Mouse (Mus musculus) bone marrow macrophage, adult 2 months (primary cell): ENCODE results near the gene Gfm2. TPM values are rescaled to one million over a fixed set of nuclear protein-coding genes. Genes with fewer than 3 reads are reported as not detected.
"Not testable (repeated sequence)": the region's sequence is repeated elsewhere in the genome, so short reads cannot be mapped to it uniquely, and the experiment has no call there.

Experiments
- H3K27ac ChIP-seq: 2 replicates; pipeline ENCODE4 v1.5.1; 2012; ENCODE audit warnings: low read depth, low read length; ENCODE audit not compliant: insufficient read depth
- H3K4me1 ChIP-seq: 2 replicates; pipeline ENCODE4 v1.6.1; 2012; ENCODE audit warnings: low read length; ENCODE audit not compliant: control insufficient read depth, insufficient read depth
- H3K4me3 ChIP-seq: 2 replicates; pipeline ENCODE4 v1.5.1; 2012; ENCODE audit warnings: mild to moderate bottlenecking, low read length, moderate library complexity; ENCODE audit not compliant: insufficient read depth
- CTCF ChIP-seq: IDR thresholded peaks from 2 replicates; pipeline ENCODE4 v1.5.1; 2012; ENCODE audit warnings: low read depth, mild to moderate bottlenecking, low read length, moderate library complexity
- POLR2A ChIP-seq: IDR thresholded peaks from 2 replicates; pipeline ENCODE4 v1.6.1; 2012; ENCODE audit warnings: mild to moderate bottlenecking, low read depth, low read length, borderline replicate concordance
- polyA plus RNA-seq: library from polyadenylated mRNA; stranded (reverse); fragments of >200 nt; gene quantifications from 2 replicates; pipeline ENCODE4 v1.2.4, GENCODE M21; 2012; ENCODE audit not compliant: missing spikeins, insufficient read depth, insufficient read length

Gene Gfm2
- polyA plus RNA-seq: 20.0 and 24.4 TPM in 2 replicates

- H3K4me3 ChIP-seq: peak within 1 kb of the TSS; percentile 100
- peak within 1 kb of the TSS; percentile 87 for H3K27ac ChIP-seq
- TF ChIP-seq POLR2A (peak; percentile 62; the same call in 1 of the 2 replicates), CTCF (no peak)
- no peaks in the 10 kb centered on the region for H3K4me1 ChIP-seq
Measured at GRCm38 (mm10) chr13:97137466-97138400, at the start of gene Gfm2, which contains the start of gene Nsa2. TSS of gene Gfm2 (plus strand) at chr13:97137937. TSS of gene Nsa2 (minus strand) at chr13:97137937.

DNA sequence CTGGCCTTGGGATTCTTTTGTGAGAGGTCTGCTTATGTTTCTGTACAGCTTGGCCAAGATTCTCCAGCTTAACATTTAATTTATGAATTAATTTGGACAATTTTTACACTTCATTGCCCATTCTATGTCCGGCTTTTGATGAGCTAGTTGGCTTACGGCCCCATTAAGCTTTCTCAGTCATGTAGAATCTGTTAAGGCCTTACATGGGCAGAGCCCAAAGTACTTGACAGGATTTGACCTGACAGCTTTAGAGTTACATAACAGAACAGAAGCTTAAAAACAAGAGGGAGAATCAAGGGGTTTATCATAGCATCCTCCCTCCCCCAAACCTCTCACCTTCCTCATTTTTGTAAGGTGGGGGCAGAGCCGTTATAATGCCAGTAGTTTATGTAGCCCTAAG lies 49.6 kb upstream of the Gfm2 start:
- TF ChIP-seq POLR2A (no peak), CTCF (no peak)
- Histone ChIP-seq H3K4me3 (no peak overlapping the region), H3K27ac (no peak overlapping the region), H3K4me1 (no peaks in the 10 kb centered on the region)

DNA sequence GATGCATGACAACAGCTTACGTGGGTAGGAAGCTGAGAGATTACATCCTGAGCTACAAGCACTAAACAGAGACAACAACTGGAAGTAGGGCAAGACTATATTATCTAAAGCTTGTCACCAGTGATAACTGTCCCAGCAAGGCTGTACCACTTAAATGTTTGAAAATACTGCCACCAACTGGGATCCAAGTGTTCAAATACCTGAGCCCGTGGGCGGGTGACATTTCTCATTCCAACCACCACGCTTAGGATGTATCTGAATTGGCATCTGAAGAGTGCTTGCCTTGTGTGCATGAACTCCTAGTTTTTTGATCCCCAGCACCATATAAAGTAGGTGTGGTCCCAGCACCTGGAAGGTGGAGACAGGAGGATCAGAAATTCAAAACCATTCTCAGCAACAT lies 42.0 kb upstream of the Gfm2 start:
- TF ChIP-seq CTCF: no peak
- no peak for TF ChIP-seq POLR2A
- Histone ChIP-seq H3K4me3 (no peak overlapping the region), H3K4me1 (no peaks in the 10 kb centered on the region), H3K27ac (no peak overlapping the region)

- H3K4me3 ChIP-seq: no peak within 1 kb of the TSS
- H3K27ac ChIP-seq: no peak within 1 kb of the TSS
- H3K4me1 ChIP-seq: no peaks in the 10 kb centered on the region
- TF ChIP-seq CTCF (no peak), POLR2A (no peak)
Measured at GRCm38 (mm10) chr13:97099187-97099852, 38.4 kb upstream of the Gfm2 start, which contains the start of gene Gm6169. TSS of gene Gm6169 (minus strand) at chr13:97099237.

GRCm38 (mm10) chr13:97104996-97105395 lies 32.7 kb upstream of the Gfm2 start:
- Histone ChIP-seq H3K27ac (no peak overlapping the region), H3K4me1 (no peaks in the 10 kb centered on the region), H3K4me3 (no peak overlapping the region)
- TF ChIP-seq CTCF: no peak
- no peak for TF ChIP-seq POLR2A

DNA sequence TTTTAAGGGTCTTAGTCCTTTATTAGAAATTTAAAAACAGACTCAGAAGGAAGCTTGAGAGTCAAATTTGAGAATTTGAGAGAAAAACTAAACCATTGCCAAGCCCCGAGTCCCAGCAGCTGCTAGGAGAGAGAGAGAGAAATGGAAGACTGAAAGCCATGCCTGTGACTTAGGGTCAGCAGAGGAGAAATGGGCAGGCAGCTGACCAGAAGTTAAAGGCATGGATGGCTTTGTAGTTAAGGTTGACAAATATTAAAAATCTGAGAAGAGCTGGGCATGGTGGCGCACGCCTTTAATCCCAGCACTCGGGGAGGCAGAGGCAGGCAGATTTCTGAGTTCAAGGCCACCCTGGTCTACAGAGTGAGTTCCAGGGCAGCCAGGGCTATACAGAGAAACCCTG lies 30.0 kb upstream of the Gfm2 start:
- not testable (repeated sequence) for H3K27ac ChIP-seq, H3K4me3 ChIP-seq, H3K4me1 ChIP-seq

GRCm38 (mm10) chr13:97109046-97109445 lies 28.7 kb upstream of the Gfm2 start:
- Histone ChIP-seq H3K4me1 (no peaks in the 10 kb centered on the region), H3K4me3 (no peak overlapping the region), H3K27ac (no peak overlapping the region)
- TF ChIP-seq CTCF (no peak), POLR2A (no peak)

- Histone ChIP-seq H3K4me1 (no peaks in the 10 kb centered on the region), H3K4me3 (no peak overlapping the region), H3K27ac (no peak overlapping the region)
- TF ChIP-seq POLR2A (no peak), CTCF (no peak)
Measured at GRCm38 (mm10) chr13:97121341-97121740, 16.4 kb upstream of the Gfm2 start.

DNA sequence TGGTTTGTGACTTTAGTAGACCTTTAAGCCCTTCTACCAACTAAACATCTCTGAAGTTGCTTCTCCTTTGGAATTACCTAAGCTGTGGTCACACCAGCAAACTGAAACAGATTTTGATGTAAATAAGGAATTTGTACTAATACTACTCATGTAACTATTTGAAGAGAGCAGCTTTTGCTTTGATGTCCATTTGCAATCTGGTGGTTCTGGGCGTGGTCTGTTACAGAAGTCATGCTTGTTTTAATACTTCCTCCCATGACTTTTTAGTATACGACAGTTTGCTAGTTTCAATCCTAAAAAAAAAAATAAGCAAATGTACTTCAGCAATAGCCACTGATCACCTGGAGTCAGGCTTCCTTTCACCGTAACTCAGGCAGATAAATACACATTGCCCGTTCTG lies 8.1 kb upstream of the Gfm2 start:
- H3K4me3 ChIP-seq, H3K27ac ChIP-seq, H3K4me1 ChIP-seq: not testable (repeated sequence)

DNA sequence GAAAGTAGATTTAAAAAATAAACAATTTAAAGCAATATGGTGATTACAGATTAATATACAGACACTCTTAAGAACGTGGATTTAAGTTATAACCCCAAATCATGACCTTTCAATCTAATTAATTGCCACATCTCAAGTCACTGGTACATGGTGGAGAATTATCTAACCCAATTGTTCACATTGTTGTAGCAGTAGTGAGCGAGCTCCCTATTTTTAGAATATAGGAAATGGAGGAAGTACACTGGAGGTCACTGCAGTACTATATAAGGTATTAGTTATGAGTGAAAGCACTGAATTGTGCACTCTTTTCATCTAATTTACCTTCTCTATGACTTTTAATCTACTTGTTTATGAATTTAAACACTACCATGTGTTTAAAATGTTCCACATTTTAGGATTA lies 7.3 kb upstream of the Gfm2 start:
- not testable (repeated sequence) for H3K27ac ChIP-seq, H3K4me3 ChIP-seq, H3K4me1 ChIP-seq

DNA sequence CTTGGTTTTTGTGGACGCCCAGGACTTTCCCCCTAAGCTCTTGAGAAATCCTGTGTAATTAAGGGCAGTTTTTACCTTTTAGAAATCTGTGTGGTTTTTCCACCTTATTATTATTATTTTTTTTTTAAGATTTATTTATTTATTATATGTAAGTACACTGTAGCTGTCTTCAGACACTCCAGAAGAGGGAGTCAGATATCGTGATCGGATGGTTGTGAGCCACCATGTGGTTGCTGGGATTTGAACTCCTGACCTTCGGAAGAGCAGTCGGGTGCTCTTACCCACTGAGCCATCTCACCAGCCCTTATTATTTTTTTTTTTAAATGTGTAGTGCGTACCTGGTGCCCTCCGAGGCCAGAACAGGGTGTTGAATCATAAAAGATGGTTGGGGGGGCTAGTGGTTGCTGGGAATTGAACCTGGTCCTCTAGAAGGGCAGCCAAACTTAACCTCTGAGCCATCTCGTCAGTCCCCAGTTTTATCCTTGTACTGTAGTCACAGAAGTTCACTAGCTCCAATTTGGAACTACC lies 731 bp downstream of the Gfm2 start:
- peak overlapping the region; percentile 87 for H3K27ac ChIP-seq
- H3K4me1 ChIP-seq: not testable (repeated sequence)
- H3K4me3 ChIP-seq: peak overlapping the region; percentile 100
